Mouse (Mus musculus) adrenal gland, adult 8-10 months (tissue): ENCODE measurements at regions not wholly inside any gene's neighbourhood (a gene's known extent, or its start where the extent isn't known, plus 50 kb on each side); places are given as distances from the start of the nearest gene placed in this dataset.

Source experiments
- DNase-seq: peaks from one replicate; pipeline ENCODE4 v3.0.0; 2022

DNA sequence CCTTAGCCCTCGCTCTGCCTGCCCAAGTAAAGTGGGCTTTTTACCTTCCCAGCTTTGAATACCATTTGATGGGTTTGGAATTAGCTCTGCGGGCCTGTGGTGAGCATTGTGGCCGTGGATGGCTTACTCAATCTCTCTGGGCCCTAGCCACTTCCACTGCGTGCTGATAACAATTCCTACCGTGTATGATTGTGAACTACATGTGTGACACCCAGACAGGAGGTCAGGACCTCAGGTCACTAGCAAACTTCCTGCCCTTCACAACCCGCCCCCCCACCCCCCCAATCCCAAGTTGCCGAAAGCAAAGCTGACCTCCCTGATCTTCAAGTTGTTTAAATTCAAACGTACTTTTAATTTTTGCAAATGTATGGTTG, 231.9 kb downstream of the 4933412E24Rik start:
- no peak for DNase-seq

DNA sequence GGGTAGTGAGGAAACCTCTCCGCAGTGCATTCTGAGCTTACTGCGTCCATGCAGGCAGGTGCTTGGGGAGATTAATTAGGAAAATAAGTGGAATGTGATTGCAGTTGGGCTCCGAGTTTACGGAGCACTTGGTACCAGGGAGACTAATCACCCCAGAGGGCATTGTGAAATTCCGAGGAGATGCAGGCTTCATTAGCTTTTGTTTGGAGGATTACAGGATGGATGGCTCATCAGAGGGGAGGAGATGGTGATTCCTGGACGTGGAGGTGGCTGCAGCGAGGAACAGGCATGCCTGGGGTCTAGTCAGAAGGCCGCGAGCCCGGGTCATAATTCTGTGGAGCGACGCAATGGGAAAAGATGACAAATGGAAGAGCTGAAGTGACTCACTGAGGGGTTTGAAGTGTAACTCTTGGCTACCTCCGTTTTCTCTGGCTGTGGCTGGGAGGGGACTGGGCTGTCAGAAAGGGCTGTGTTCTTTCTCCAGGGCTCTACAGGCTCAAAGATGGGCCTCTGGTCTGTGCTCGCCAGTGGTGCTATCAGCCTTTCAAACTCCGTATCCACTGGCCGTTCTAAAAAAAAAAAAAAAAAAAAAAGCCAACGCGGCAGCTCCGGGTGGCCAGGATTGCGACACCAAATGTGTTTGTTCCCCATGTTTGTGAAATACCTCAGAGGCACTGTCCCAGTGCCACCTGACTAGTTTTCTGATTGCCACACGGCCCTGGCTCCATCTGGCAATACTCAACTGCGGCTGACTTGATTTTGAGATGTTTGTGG, 232.4 kb downstream of the 4933412E24Rik start:
- DNase-seq, result peak; percentile 63

DNA sequence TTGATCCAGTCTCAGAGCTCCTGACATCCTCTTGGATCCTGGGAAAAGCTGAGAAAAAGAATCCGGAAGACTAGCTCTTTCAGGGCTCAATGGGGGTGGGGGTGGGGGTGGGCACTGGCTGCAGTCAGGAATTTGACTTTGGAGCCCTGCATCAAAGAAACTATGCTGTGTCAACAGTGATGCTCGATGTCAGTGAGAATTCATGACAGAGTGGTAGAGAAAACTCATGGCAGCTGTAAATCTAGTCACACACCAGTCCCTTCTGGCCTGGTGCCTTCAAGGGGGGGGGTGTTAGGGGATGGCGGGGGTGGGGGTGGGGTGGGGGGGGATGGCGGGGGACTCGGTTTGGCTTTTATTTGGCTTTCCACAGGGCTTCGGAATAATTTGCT, 233.0 kb downstream of the 4933412E24Rik start:
- no peak for DNase-seq

DNA sequence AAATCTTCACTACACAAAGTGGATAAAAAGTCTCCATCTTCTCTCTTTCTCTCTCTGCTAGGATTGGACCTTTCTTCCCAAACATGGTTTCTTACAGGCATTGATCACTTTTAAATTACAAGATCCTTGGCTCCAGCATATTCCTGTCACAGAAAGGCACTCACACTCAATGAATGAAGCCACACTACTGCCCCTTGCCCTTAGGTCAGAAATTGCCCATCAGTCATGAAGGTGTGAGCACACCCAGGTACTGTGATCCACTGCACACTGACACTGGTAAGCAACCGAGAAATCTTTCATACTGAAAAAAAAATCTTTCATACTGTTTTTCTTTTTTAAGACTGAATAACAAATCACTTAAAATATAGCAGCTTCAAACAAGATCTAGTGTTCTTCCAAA, 235.9 kb downstream of the 4933412E24Rik start:
- DNase-seq, result no peak

DNA sequence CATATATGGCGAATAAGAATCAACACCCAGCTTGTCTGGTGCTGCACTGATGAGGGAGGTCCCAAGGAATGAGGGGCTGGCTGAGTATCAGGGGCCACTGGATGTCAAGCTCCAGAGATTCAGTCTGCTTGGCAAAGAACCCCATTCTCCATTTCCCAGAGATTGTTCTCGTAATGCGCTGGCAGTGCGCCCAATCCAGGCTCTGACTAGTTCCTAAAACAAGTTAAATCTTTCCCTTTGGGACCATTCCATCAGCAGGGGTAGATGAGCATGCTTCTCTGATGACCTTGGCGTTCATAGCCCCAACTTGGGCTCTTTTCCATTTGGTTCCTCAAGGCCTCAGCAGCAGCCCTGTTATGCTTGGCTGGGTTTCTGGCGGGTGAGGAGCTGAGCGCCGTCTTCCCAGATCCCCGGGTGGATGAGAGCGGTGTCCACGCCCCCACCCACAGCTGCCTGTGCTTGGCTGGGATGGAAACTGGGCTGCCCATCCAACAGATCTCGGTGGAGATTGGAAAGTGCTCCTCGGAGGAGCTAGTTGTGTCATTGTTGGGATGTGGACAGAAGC, 239.0 kb downstream of the 4933412E24Rik start:
- DNase-seq, result peak; percentile 77

DNA sequence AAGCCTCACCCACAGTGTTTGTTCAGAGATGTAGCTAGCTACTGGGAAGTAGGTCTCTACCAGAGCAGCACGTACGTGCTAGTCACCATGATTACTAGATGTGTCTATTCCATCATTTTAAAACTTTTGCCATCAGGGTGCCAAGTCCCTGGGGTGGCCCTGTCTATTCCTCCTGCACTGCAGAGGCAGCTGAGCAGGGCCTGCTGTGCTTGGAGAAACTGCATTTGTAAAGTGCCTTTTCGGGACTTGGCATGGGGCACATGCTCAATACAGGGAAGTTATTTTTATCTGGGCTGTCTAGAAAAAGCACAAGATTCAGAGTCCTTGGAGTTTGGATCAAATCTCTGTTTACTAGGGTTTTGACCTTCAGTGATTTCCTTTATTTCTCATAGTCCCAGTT, 240.6 kb downstream of the 4933412E24Rik start:
- DNase-seq, result no peak

DNA sequence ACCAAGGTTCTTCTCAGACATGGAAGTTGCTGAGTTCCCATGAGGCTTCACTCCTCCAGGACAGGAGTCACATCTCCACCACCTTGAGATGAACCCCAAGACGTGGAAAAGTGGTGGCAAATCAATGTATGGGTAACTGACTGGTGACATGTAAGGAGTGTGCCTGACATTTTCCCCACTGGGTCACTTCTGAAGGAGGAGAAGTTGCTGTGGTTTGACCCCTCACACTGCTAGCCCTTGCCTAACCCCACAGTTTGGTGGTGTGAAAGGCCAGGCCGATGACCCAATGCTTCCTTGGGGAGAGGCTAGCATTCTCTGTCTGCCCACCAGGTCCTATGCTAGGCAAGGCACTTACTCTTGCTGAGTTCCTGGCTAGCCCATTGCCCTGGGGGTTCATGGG, 242.4 kb downstream of the 4933412E24Rik start:
- no peak for DNase-seq

DNA sequence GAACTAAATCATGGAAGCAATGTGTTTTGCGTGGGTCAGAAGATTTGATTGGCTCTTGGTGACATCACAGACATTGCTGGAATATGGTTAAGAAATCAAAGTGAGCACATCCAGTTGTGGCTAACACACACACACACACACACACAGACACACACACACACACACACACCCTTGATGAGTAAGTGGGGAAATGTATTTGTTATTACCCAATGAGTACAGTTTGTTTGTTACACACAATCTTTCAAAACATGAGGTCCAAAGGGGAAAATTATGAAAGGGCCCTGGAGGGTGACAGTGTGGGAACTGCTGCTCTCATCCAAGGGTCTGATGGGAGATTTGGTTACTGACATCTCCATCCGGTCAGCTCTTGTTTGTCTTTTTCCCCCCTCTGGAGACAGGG, 243.8 kb downstream of the 4933412E24Rik start:
- no peak for DNase-seq

DNA sequence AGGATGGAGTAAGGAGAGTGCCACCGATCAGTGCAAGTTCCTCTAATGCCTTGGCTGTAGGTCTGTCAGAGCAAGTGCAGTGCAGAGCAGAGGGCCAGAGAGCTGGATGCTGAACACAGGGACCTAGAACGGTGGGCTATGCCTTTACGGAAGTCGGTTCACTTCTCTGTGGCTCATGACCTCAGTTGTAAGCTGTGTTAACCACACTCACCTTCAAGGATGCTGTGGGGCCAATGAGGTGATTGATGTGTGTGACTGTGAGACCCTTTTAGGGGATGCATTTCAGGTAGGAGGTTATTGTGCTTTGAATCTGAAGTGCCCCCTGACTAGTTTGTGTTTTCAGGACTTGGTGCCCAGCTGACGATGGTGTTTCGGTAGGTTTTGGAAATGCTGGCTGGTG, 254.4 kb downstream of the 4933412E24Rik start:
- no peak for DNase-seq

DNA sequence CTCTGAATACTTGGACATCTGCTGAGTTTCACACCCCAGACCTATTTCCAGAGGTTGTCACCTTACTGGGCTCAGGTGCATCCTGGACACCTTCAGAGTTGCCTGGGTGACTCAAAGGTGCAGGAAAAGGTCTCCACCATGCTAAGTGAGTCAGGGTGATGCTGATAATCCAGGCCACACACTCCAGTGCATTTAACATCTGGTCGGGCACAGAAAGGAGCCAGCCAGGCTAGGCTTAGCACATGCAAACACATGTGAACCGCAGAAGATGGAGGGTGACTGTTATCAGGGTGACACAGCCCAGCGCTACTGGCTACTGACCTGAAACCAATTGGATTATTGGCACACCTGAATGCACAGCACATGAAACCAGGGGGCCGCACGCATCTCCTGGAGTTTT, 255.9 kb downstream of the 4933412E24Rik start:
- no peak for DNase-seq

DNA sequence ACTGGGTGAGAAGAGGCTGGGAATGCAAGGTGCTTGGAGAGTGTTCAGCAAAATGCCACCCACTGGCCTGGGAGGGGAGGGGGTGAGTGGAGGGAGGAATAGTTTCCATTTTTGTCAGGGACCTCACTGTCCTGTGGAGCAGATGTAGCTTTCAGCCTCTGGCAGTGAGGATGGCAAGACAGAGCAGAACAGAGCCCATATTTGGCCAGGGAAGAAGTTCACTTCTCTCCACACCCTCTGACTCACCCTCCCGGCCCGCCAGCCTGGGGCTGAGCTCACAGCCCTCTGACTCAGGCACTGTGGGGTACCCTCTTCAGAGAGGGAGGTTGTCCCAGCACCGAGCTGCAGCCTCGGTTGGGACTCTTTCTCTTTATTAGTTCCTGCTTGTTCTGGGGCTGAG, 256.8 kb downstream of the 4933412E24Rik start:
- peak; percentile 71 for DNase-seq

DNA sequence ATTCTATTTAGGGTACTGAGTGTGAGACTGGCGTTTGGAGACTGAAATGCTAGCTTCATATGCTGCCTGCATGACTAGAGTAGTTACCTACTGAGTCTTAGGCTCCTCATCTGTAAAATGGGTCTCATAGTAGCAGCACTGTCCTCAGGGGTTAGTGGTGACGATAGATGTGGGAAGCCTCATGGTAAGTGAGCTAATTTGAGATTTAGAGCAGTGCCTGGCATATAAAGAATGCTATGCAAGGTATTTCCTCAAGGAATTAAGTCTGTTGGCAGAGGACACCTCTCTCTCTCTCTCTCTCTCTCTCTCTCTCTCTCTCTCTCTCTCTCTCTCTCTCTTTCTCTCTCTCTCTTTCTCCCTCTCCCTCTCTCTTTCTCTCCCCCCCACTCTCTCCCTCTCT, 257.4 kb downstream of the 4933412E24Rik start:
- no peak for DNase-seq

DNA sequence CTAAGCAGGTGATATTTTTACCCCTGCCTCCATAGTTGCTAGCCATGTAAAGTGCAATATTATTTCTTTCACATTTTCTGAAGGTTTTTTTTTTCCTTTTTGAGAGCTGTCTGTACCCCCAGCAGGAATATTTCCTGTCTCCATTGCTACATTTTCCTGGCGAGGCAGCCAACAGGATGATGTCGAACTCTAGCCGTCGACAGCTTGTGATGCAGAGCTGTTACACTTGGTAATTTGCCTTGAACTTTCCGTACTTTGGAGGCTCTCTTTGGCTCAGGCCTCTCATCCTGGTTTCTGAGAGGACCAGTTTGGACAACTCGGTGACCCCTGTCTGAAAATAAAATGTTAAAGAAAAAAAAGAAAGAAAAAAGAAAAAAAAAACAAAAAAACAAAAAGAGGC, 260.3 kb downstream of the 4933412E24Rik start:
- DNase-seq, result no peak

DNA sequence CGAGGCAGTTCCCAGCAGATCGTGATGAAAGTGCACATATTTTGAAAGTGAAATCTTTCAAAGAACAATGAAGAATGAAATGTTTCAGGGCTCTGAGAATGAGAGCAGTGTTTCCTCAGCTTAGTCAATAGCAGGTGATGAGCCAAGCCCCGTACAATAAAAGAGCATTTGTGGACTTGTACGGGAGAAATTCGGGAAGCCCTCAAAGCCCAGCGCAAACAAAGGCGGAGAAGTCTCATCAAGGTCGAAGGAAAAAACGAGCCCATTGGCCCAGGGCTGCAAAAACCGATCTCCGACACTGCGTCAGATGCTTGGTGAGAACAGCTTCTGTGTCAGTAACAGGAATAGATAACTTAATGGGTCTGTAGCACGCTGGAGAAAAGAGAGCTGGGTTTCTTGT, 261.5 kb downstream of the 4933412E24Rik start:
- no peak for DNase-seq

DNA sequence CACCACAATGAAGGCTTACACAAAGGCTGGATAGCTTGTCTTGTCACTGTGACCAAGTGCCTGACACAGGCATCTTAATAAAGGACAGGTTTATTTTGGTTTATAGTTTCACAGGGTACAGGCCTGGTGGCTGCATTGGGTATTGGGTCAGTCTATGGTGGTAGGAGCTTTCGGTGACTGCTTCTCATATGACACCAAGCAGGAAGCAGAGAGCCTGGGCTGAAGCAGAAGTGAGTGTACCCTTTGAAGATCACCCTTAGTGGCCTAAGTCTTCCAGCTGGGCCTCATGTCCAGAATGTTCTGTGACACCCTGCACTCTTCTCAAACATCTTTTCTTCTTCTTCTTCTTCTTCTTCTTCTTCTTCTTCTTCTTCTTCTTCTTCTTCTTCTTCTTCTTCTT, 264.1 kb downstream of the 4933412E24Rik start:
- DNase-seq, result no peak

DNA sequence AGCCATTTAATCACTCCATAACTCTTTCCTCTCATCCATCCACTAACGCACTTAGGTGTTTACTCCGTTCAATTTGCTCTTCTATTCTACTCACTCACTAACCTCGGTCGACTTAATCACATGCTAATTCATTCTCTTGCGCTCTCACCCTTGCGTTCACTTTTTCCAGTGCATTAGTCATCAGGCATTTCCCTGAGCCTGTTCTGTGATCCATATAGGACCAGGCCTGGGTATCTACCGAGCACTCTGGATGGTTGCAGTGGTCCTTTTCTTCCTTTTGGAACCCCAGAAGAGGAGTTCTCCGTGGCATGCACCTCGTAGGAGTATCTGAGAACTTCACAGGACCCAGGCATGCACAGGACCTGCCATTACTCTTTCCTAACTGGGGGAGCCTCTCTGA, 270.1 kb downstream of the 4933412E24Rik start:
- no peak for DNase-seq

DNA sequence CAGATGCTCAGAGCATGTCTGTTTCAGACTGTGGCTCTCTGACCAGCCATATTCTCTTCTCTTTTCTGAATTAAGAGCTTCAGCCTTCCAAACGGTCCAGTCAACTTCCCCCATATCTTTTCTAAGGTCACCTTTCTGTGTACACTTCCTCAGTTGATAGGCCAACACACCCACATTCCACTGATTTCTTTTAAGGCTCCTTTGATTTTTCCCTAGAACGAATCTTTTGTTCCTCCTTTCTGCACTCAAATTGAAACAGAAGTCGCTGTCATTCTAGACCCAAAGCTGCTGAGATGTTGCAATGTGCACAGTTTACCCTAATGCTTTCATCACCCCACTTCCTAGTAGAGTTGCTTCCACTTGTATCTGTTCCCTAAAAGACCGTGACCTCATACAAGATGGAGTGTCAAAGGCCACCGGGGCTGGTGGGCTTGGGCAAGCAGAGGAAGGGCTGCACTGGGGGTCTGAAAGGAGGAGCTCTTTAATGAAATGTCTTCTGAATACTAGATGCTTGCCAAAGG, 271.9 kb downstream of the 4933412E24Rik start:
- DNase-seq, result no peak

DNA sequence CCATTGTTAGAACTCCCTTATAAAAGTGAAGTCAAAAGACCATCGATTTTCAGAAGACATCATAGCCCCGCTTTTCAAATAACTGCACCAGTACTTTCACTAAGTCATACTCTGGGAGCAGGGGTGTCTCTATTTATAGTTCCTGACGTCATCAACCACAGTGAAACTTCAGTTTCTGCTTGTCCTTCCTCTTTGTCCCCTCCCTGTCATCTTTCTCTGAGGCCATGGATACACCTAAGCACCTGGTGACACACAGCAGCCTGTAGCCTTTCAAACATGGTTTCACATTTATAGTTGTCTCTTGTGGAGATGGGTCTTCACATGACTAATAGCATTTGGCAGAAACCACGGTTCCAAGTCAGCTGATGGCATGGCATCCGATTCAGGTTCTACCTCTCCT, 277.2 kb downstream of the 4933412E24Rik start:
- no peak for DNase-seq

DNA sequence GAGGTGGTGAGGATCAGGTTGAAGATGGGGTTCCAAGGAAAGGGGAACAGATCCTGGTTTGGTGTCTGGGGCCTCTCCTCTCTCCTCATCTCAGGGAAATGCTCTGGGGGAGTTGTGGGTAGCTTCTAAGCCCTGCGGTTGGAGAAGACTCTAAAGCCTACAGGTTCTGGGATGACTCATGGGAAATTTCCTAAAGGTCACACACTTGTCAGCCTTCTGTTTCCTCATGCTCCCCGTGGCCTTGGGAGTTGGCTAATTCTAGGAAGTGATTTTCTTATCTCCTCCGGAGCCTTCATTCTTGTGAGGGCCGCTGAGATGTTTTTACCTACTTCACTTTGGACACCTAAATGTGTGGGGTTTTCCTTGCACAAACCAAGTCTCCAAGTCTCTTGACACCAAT, 279.2 kb downstream of the 4933412E24Rik start:
- no peak for DNase-seq

DNA sequence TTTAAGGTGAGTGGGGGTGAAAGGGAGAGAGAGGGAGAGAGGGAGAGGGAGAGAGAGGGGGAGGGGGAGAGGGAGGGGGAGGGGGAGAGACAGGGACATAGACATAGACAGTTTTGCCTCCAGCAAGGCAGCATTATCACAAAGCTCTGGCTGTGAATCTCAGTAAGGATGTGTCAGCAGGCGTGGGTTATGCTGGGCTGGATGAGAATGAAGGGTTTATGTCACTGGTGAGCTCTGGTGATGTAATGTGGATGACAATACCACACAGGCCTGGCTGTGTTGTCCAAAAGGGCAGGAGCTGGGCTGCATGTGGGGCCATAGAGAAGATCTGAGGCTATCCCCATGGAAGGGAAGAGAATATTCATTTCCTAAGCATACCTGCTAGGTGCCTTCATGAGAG, 282.0 kb downstream of the 4933412E24Rik start:
- no peak for DNase-seq

DNA sequence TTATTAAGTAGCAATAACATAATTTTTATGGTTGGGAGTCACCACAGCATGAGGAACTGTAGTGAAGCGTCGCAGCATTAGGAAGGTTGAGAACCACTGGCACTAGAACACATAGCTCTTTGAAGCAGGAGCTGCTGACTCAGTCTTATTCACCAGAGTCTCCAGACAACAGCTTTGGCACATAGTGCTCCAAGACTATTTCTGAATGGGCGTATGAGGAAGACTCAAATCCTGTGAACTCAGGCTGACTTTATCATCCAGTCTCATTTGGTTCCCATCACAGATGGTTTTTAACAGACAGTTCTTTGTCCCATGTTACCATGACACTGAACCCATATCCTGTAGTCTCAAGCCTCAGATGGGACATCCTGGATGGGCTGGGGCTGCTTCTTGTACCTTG, 282.5 kb downstream of the 4933412E24Rik start:
- no peak for DNase-seq

DNA sequence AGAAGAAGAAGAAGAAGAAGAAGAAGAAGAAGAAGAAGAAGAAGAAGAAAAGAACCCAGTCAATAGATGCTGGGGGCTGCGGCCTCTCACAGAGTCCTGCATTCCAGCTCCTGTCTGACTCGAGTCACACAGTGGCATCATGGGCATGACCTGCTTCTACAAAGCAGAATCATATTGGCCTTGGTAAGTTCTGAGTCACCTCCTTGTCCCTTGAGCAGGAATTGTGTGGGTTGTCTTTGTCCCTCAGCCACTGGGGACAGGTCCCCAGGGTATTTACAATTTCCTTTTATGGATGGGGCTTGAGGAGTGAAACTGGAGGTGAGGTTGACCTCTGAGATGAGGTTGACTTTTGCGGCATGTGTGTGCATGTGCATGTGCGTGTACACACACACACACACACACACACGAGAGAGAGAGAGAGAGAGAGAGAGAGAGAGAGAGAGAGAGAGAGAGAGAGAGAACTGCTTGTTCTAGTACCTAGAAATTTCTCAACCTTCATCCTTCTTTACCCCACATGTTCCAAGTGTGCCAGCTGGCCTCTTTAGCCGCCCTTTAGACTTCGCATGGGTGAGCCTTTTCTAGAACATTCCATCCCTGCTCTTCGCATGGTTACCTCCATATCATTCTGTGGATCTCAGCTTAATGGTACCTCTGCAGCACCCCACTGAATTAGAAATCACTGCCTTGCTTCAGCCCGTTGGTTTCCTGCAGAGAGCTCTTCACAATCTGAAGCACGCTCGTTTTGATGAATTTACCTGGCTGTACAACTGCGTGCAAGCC, 283.2 kb downstream of the 4933412E24Rik start:
- DNase-seq, result no peak

DNA sequence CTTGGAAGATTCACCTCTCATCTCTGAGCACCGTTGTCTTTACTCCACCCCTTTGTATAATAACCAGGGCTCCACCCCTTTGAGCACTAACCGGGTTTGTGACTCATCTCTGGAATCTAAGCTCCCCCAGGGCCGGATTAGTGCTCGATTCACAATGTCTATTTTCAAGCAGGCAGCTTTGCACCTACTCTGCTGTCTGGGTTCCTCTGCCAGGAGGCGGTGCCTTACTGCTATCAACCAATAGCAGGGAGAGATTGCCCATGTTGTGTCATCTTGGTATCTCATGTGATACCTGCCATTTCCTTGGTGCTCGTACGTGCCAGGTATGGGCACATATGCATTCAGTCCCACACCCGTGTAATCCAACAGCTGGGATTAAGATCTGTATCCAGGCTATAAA, 285.3 kb downstream of the 4933412E24Rik start:
- no peak for DNase-seq
